ENCODE assay signal across 15 mouse cellular contexts in genomic region chr3:38423966-38424365, GRCm38 (mm10).
"Had no signal": no experiment of that assay in that cellular context is flagged by ENCODE, and none has a peak within 500 bp of the region (broad histone marks: within the 10 kb centered on the region; RNA-seq: fewer than 3 reads in every experiment).

No protein-coding gene starts in this region.

- ATAC-seq: intestine, embryonic 16.5 days; midbrain, embryonic 15.5 days had no signal

- H3K9me3 ChIP-seq: limb, embryonic 12.5 days; midbrain, embryonic 15.5 days; neural tube, embryonic 13.5 days had no signal

- DNase-seq: kidney, adult 8-10 months; kidney, postnatal 36 days; layer of hippocampus, adult 9-11 months; layer of hippocampus, postnatal 36 days; liver; right cerebral cortex, postnatal 14 days; thymus, postnatal 36 days had no signal

- H3K27me3 ChIP-seq: limb, embryonic 12.5 days; megakaryocyte, embryonic 14.5 days; midbrain, embryonic 15.5 days; neural tube, embryonic 13.5 days had no signal

- H3K4me3 ChIP-seq: limb, embryonic 12.5 days; megakaryocyte, embryonic 14.5 days; midbrain, embryonic 15.5 days; neural tube, embryonic 13.5 days had no signal

- H3K4me2 ChIP-seq: limb, embryonic 12.5 days; midbrain, embryonic 11.5 days; midbrain, embryonic 15.5 days; neural tube, embryonic 13.5 days had no signal

- H3K9ac ChIP-seq: limb, embryonic 12.5 days; liver, embryonic 14.5 days; midbrain, embryonic 15.5 days; neural tube, embryonic 13.5 days had no signal

- H3K4me1 ChIP-seq: limb, embryonic 12.5 days; megakaryocyte, embryonic 14.5 days; midbrain, embryonic 15.5 days; neural tube, embryonic 13.5 days had no signal

- H3K27ac ChIP-seq: kidney, postnatal 0 days; limb, embryonic 12.5 days; liver, embryonic 14.5 days; midbrain, embryonic 15.5 days; neural tube, embryonic 13.5 days had no signal

- H3K36me3 ChIP-seq: limb, embryonic 12.5 days; midbrain, embryonic 15.5 days; neural tube, embryonic 13.5 days had no signal
